Mouse (Mus musculus) bone marrow, adult 2 months (tissue): ENCODE results near the gene Arap1.

Experiments
- CTCF ChIP-seq: fragments of 200-500 bp; IDR thresholded peaks from 2 replicates; pipeline ENCODE4 v1.5.1; 2011; ENCODE audit warnings: low read length, control low read depth; ENCODE audit not compliant: control insufficient read depth, insufficient read depth
- POLR2A ChIP-seq: fragments of 200-500 bp; IDR thresholded peaks from 2 replicates; pipeline ENCODE4 v1.6.1; 2011; ENCODE audit warnings: low read depth, mild to moderate bottlenecking, control low read depth, low read length, borderline replicate concordance; ENCODE audit not compliant: control insufficient read depth

GRCm38 (mm10) chr7:101354423-101354822 is 6.6 kb downstream of the Arap1 start:
- TF ChIP-seq CTCF (no peak), POLR2A (no peak)
